Mouse (Mus musculus): Measurements from ENCODE around the gene Plekhg1. TPM values are rescaled to one million over a fixed set of nuclear protein-coding genes. Genes with fewer than 3 reads are reported as not detected.

The Plekhg1 gene
- polyA plus RNA-seq, 1 experiment from 2014 or later = 16.6 TPM

DNA sequence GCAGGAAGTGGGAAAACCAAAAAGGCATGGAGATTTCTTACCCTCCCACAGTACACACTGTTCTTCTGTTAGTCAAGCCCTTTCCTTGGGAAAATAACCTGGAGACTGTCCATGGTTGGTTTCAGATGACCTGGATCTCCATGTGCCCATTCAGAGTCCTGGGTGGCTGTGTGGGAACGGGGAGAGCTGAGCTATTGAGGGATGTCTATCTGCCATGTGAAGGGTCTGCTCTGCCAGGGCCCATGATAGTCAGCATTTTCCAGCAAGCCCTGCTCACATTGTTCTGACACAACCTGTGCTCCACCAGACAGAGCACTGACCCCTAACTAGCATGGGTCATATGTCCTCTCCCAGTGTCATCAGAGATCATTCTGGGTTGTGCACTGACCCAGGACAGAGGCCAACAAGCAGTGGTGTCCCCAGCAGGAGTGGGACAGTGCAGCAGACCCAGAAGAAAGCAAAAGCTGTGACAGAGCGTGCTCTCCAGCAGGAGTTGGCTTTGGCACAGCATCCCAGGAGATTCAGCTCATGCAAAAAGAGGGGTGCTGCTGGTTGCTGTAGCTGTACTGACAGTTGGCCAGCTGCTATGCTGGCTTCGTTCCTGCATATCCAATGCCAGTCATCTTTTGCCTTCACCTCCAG is 24.7 kb upstream of the Plekhg1 start:
- WGBS = 72% methylated on average over 3 of the region's 3 CpGs
- Histone ChIP-seq H3K9me3 (replicated peaks) (no peaks in the 10 kb centered on the region), H3K27ac (no peak overlapping the region), H3K9ac (no peak overlapping the region), H3K4me3 (replicated peaks) (no peak overlapping the region), H3K4me1 (peaks cover 9% of the 10 kb centered on the region; the same call in 1 of the 2 replicates), H3K27me3 (no peaks in the 10 kb centered on the region), H3K36me3 (no peaks in the 10 kb centered on the region), H3K4me2 (no peak overlapping the region)
- peak; percentile 80 for ATAC-seq (replicated peaks; ENCODE audit: low FRiP score)

DNA sequence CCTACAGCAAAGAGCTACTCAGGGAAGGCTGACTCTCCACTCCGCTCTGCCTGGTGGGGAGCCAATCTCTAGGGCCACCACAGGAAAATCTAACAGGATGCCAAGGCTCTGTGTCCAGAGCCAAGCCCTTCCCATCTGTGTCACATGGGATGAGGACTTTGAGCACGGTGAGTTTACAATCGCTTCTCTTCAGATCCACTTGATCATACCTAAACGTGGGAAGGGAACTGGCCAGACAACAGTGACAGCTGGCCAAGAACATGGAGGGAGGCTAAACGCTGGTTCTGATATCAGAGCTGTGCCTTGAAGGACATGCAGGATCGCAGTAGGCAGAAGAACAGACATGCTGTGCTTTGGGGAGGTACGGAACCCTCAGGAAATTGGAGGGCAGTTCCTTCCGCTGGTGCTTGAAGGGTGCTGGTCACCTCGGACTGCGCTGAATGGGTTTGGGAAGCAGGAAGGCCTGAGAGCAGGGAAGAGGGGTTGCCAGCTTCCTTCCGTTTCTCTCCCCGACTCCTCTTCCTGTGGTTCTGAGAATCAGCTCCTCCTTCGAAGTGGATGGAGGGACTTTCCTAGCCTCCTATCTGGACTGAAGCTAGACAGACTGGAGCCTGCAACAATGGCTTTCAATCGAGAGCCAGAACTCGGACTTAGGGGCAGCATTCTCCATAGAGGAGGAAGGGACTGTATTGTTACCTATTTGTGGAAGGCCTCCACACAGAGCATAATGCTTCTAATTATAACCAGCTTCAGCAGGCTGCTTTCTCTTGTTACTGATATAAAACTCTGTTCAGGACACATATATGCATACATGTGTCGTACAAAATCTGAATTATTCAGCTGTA is 21.9 kb upstream of the Plekhg1 start:
- Histone ChIP-seq H3K4me2 (no peak overlapping the region), H3K27me3 (no peaks in the 10 kb centered on the region), H3K27ac (peak overlapping the region; percentile 46), H3K9me3 (replicated peaks) (no peaks in the 10 kb centered on the region), H3K4me3 (replicated peaks) (no peak overlapping the region), H3K36me3 (no peaks in the 10 kb centered on the region), H3K4me1 (peaks cover 9% of the 10 kb centered on the region; the same call in 1 of the 2 replicates), H3K9ac (no peak overlapping the region)
- ATAC-seq (replicated peaks; ENCODE audit: low FRiP score) = peak; percentile 55; the same call in 1 of the 2 replicates
- WGBS = 65% methylated on average over 16 of the region's 16 CpGs

DNA sequence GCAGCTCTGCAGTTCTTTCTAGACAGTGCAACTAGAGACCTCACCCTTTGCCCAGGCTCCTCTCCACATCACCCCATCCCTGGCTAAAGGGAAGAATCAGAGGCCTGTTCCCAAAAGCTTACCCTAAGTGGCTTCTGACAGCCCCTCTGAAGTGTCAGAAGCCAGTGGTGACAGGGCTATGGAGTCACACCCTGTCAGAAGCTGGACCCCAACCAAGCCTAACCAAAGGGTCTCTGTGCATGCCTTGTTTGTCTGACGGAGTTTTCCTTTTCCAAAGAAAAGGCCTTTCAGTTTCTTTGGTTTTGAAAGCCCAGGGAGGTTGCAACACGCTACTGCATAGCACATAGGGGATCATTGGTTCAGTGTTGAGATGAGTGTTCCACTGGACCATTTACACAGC is 19.9 kb upstream of the Plekhg1 start:
- no peaks in the 10 kb centered on the region for H3K27me3 ChIP-seq
- H3K9me3 ChIP-seq (replicated peaks) = no peaks in the 10 kb centered on the region
- ATAC-seq (replicated peaks; ENCODE audit: low FRiP score) = no peak
- H3K4me2 ChIP-seq = no peak overlapping the region
- H3K4me3 ChIP-seq (replicated peaks) = no peak overlapping the region
- WGBS = 85% methylated on average over 2 of the region's 2 CpGs
- H3K36me3 ChIP-seq = no peaks in the 10 kb centered on the region
- no peak overlapping the region for H3K27ac ChIP-seq
- peaks cover 9% of the 10 kb centered on the region; the same call in 1 of the 2 replicates for H3K4me1 ChIP-seq
- no peak overlapping the region for H3K9ac ChIP-seq

DNA sequence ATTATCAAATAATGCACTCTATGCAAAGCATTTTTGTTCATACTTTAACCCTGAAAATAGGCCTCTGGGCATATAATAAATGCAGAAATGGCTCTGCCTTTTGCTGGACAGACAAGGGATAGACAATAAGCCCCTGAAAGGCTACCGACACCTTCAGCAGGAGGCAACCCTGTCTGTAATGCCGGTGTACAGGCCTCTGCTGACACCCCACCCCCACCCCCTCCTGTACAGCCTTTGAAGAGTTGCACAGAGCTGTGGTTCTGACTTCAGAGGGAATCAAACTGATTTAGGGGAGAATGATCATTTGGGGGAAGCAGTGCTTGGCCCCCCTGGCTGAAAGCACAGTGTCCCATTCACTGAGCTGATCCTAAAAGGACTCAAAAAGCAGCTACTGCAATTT is 17.8 kb upstream of the Plekhg1 start:
- Histone ChIP-seq H3K9me3 (replicated peaks) (no peaks in the 10 kb centered on the region), H3K4me3 (replicated peaks) (no peak overlapping the region), H3K36me3 (no peaks in the 10 kb centered on the region), H3K4me1 (peaks cover 9% of the 10 kb centered on the region; the same call in 1 of the 2 replicates), H3K9ac (no peak overlapping the region), H3K27me3 (no peaks in the 10 kb centered on the region), H3K4me2 (no peak overlapping the region), H3K27ac (no peak overlapping the region)
- no peak for ATAC-seq (replicated peaks; ENCODE audit: low FRiP score)
- WGBS = 46% methylated on average over 2 of the region's 2 CpGs

DNA sequence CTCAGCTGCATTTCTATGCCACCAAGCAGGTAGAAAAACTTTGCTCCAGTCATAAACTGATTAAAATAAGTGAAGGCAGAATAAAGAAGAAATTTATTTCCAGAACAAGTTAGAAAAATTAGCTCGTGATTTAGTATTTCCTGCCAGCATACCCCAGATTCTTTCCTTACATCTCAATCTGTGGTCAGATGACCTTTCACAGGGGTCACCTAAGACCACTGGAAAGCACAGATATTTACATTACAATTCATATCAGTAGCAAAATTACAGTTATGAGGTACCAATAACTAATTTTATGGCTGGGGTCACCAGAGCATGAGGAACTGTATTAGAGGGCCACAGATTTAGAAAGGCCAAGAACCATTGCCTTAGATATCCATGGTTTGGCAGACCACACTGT is 15.5 kb upstream of the Plekhg1 start:
- Histone ChIP-seq H3K4me2 (no peak overlapping the region), H3K4me3 (replicated peaks) (no peak overlapping the region), H3K27me3 (no peaks in the 10 kb centered on the region), H3K9ac (no peak overlapping the region), H3K27ac (no peak overlapping the region), H3K9me3 (replicated peaks) (no peaks in the 10 kb centered on the region), H3K4me1 (peaks cover 2% of the 10 kb centered on the region; the same call in 1 of the 2 replicates), H3K36me3 (no peaks in the 10 kb centered on the region)
- no peak for ATAC-seq (replicated peaks; ENCODE audit: low FRiP score)
- WGBS = 49% methylated on average over 1 of the region's 1 CpGs

DNA sequence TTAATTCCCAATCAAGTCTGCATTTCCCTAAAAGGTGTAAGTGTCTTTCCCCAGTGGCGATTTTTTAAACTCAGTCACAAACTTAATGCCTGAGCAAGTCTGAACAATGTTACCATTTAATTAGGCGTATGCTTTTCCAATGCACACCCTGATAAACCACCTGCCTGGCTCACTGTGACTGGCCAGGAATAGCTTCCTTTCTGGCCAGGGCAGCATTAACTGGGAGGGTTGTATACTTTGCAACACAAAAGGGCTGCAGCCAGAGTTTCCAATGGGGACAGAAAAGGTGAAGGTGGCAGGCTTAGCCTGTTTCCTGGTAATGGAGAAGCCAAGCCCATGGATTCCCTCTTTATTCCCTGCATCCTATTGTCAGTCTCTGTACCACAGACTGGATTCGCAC is 10.5 kb upstream of the Plekhg1 start:
- no peak overlapping the region for H3K9ac ChIP-seq
- H3K4me1 ChIP-seq = peaks cover 8% of the 10 kb centered on the region
- H3K4me3 ChIP-seq (replicated peaks) = no peak overlapping the region
- H3K27me3 ChIP-seq = no peaks in the 10 kb centered on the region
- H3K4me2 ChIP-seq = no peak overlapping the region
- 56% methylated on average over 3 of the region's 3 CpGs for WGBS
- peak; percentile 46; the same call in 1 of the 2 replicates for ATAC-seq (replicated peaks; ENCODE audit: low FRiP score)
- H3K9me3 ChIP-seq (replicated peaks) = no peaks in the 10 kb centered on the region
- no peaks in the 10 kb centered on the region for H3K36me3 ChIP-seq
- H3K27ac ChIP-seq = peak overlapping the region; percentile 54; the same call in 1 of the 2 replicates

DNA sequence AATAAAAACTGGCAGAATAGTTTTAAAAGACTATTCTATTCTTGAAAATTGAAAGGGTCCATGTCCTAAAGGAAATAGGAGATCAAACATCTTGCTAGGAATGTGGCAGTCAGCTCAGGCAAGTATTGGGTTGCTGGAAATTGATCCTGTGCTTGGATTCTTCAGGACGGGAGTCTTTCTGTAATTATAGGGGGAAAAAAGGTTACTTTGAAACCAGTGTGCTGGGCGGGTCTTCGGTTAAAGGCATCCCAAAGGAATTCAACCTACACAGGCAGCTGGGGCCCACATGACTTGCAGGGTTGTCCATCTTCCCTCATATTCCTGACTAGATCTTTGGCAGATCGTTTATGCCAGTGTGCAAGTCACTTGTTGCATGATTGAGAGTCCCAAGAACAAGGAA is 9.8 kb upstream of the Plekhg1 start:
- Histone ChIP-seq H3K36me3 (no peaks in the 10 kb centered on the region), H3K4me2 (no peak overlapping the region), H3K9me3 (replicated peaks) (no peaks in the 10 kb centered on the region), H3K9ac (no peak overlapping the region), H3K27me3 (no peaks in the 10 kb centered on the region), H3K27ac (no peak overlapping the region), H3K4me3 (replicated peaks) (no peak overlapping the region), H3K4me1 (peaks cover 8% of the 10 kb centered on the region)
- 14% methylated on average over 4 of the region's 4 CpGs for WGBS
- ATAC-seq (replicated peaks; ENCODE audit: low FRiP score) = no peak

DNA sequence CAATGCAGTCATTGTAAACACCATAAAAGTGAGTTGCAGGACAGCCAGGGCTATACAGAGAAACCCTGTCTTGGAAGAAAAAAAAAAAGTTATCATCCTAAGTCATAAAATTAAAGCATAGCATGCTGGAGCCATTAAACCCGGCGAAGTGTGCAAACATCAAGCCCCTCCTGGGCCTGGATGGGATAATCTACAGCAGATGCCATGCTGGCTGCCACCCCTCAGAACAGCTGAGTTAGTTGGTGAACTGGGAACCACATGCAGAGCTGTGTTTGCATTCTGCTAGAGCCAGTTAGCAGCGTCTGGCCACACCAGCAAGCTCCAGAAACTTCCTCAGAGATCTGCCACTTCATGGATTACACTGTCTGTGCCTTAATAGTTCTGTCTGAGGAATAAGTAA is 3.1 kb upstream of the Plekhg1 start:
- no peaks in the 10 kb centered on the region for H3K36me3 ChIP-seq
- H3K27me3 ChIP-seq = no peaks in the 10 kb centered on the region
- WGBS = 32% methylated on average over 3 of the region's 3 CpGs
- no peak overlapping the region for H3K9ac ChIP-seq
- H3K4me2 ChIP-seq = no peak overlapping the region
- H3K27ac ChIP-seq = peak overlapping the region; percentile 14; the same call in 1 of the 2 replicates
- H3K4me3 ChIP-seq (replicated peaks) = no peak overlapping the region
- H3K9me3 ChIP-seq (replicated peaks) = no peaks in the 10 kb centered on the region
- no peak for ATAC-seq (replicated peaks; ENCODE audit: low FRiP score)
- peaks cover 20% of the 10 kb centered on the region for H3K4me1 ChIP-seq

DNA sequence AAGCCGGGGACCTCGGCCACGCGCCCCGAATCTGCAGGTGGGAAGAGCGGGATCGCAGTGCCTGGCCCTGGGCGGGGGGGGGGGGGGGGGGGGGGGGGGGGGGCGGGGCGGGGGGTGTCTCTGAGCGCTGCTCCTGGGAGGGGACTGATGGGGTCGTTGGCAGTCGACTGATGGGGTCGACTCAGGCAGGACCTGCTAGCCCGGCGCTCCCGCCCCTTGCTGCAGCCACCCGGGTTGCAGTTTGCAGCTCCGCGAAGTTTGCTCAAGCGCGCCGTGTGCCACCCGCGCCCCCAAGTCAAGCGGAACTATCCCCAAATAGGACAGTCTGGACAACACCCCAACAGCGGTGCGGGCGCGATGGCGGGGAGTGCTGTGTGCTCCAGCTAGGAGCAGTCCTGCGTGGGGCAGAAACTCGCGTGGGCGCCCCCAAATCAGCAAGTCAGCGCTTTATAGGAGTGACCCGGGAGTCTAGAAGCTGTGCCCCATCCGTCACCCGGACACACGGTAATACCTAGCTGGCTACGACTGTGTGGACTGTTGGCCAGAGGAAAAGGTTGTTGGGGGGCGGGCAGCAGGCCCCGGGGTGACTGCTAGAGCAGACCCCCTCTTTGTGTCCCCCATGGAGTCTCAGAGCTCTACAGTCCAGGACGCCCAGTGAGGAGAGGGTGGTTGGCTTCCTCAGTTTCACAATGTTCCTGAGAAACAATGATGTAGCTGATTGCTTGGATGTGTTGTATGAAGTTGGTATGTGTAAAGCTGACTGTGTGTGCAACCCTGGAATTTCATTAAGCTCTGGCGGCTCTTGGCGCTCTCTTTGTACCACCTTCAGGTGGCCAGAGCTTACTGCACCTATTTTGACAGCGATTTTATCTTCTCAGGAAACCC is 582 bp downstream of the Plekhg1 start:
- Histone ChIP-seq H3K9ac (peak overlapping the region; percentile 69), H3K36me3 (no peaks in the 10 kb centered on the region), H3K4me3 (replicated peaks) (peak overlapping the region; percentile 75), H3K4me2 (peak overlapping the region; percentile 94), H3K27ac (peak overlapping the region; percentile 94), H3K4me1 (peaks cover 27% of the 10 kb centered on the region), H3K27me3 (no peaks in the 10 kb centered on the region), H3K9me3 (replicated peaks) (no peaks in the 10 kb centered on the region)
- ATAC-seq (replicated peaks; ENCODE audit: low FRiP score) = peak; percentile 86
- WGBS = under 1% methylated on average over 37 of the region's 47 CpGs

DNA sequence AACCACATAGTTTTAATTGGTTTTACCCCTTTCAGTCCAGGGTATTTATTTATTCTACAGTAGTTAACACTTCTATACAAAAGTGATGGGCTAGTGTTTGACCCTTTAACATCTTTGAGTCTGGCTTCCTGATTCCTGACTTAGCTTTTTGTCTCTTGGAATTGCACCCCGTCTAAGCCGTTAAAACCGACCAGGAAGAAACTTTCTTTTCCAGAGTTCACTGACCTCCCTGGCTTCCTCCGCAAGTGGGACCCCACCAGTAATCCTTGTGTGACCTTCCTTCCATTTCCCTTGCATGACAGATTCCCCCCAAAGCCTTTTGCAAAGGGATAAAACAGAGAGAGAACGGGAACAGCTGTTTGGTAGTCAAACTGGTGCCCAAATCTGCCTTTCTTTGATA is 1.6 kb downstream of the Plekhg1 start:
- H3K36me3 ChIP-seq = no peaks in the 10 kb centered on the region

DNA sequence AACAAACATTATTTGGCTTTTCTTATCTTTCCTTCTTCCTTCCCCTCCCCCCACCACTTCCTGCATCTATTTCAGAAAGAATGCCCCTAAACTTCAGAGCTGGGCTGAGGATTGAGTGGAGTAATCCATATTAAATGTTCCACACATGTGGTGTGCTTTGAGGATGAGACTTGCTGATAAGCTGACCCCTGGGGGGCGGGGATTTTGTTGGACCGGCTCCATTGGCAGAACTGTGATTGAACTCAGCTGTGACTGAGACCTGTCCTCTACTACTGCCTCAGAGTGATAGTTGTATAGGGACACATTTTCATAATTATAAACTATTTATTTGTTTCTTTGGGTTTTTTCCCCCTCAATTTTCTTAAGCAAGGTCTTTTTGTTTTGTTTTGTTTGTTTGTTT is 2.9 kb downstream of the Plekhg1 start:
- H3K4me2 ChIP-seq = peak overlapping the region; percentile 17
- H3K27me3 ChIP-seq = no peaks in the 10 kb centered on the region
- WGBS = 40% methylated on average over 2 of the region's 2 CpGs
- H3K9me3 ChIP-seq (replicated peaks) = no peaks in the 10 kb centered on the region
- H3K9ac ChIP-seq = no peak overlapping the region
- peak overlapping the region; percentile 74 for H3K27ac ChIP-seq
- peaks cover 28% of the 10 kb centered on the region for H3K4me1 ChIP-seq
- no peak for ATAC-seq (replicated peaks; ENCODE audit: low FRiP score)
- H3K4me3 ChIP-seq (replicated peaks) = no peak overlapping the region; the same call in 1 of the 2 replicates
- no peaks in the 10 kb centered on the region for H3K36me3 ChIP-seq

More for the DNA sequence above, 1.6 kb downstream of the Plekhg1 start:
- peak overlapping the region; percentile 94; the same call in 1 of the 2 replicates for H3K27ac ChIP-seq
- no peak for ATAC-seq (replicated peaks; ENCODE audit: low FRiP score)
- H3K9ac ChIP-seq = peak overlapping the region; percentile 69; the same call in 1 of the 2 replicates
- peak overlapping the region; percentile 94 for H3K4me2 ChIP-seq
- H3K9me3 ChIP-seq (replicated peaks) = no peaks in the 10 kb centered on the region
- no peaks in the 10 kb centered on the region for H3K27me3 ChIP-seq
- H3K4me3 ChIP-seq (replicated peaks) = peak overlapping the region; percentile 75
- 8% methylated on average over 5 of the region's 5 CpGs for WGBS
- H3K4me1 ChIP-seq = peaks cover 31% of the 10 kb centered on the region
